Mouse (Mus musculus) liver, embryonic 14.5 days (tissue): ENCODE results near the gene Sec24a.

Experiments used
- CTCF ChIP-seq: IDR thresholded peaks from 2 replicates; pipeline ENCODE4 v1.5.1; 2016; ENCODE audit warnings: antibody characterized with exemption, low read depth, control low read depth
- EP300 ChIP-seq: IDR thresholded peaks from 2 replicates; pipeline ENCODE4 v1.6.1; 2016; ENCODE audit warnings: antibody characterized with exemption, low read depth

DNA sequence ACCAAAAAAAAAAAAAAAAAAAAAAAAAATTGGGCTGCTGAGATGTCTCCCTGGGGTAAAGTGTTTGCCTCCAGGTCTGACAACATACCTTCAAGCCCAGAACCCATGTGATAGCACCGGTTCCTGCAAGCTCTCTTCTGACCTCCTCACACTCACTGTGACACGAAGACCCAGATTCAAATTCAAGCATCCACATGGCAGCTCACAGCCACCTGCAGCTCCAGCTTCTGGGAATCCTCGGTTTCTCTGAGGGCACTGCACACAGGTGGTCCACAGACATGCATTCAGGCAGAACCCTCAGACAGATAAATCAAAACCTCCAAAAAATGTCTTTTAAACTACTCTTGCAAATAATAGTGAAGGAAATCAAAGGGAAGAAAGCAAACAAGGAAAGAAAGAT, 84.0 kb downstream of the Sec24a start:
- TF ChIP-seq CTCF (no peak), EP300 (no peak)
